Mouse (Mus musculus) heart, embryonic 12.5 days (tissue): ENCODE measurements around the gene Rin2. TPM values are rescaled to one million over a fixed set of nuclear protein-coding genes. Genes with fewer than 3 reads are reported as not detected.
"Not testable (repeated sequence)": the region's sequence is repeated elsewhere in the genome, so short reads cannot be mapped to it uniquely, and the experiment has no call there.

ENCODE experiments used
- ATAC-seq: fragments of 200-750 bp; cut with Nextera tagmentation; 2 replicates; pipeline ENCODE4 v1.8.0; 2017; ENCODE audit warnings: moderate TSS enrichment, moderate library complexity; ENCODE audit not compliant: insufficient number of reproducible peaks, low FRiP score
- H3K27ac ChIP-seq: fragments of 300-500 bp; sonication (generic); 2 replicates; pipeline ENCODE4 v1.5.1; 2016; ENCODE audit warnings: mild to moderate bottlenecking, moderate library complexity; ENCODE audit not compliant: poor library complexity, severe bottlenecking
- H3K27me3 ChIP-seq: fragments of 300-500 bp; sonication (generic); replicated peaks from 2 replicates; pipeline ENCODE4 v1.6.1; 2016; ENCODE audit warnings: mild to moderate bottlenecking, moderate library complexity
- H3K36me3 ChIP-seq: fragments of 300-500 bp; sonication (generic); 2 replicates; pipeline ENCODE4 v1.6.1; 2016; ENCODE audit warnings: mild to moderate bottlenecking, moderate library complexity
- H3K4me1 ChIP-seq: fragments of 300-500 bp; sonication (generic); replicated peaks from 2 replicates; pipeline ENCODE4 v1.6.1; 2016; ENCODE audit warnings: mild to moderate bottlenecking
- H3K4me2 ChIP-seq: fragments of 300-500 bp; sonication (generic); 2 replicates; pipeline ENCODE4 v1.6.1; 2016; ENCODE audit warnings: mild to moderate bottlenecking, moderate library complexity
- H3K4me3 ChIP-seq: fragments of 300-500 bp; sonication (generic); 2 replicates; pipeline ENCODE4 v1.5.1; 2016; ENCODE audit warnings: mild to moderate bottlenecking
- H3K9ac ChIP-seq: fragments of 300-500 bp; sonication (generic); 2 replicates; pipeline ENCODE4 v1.6.1; 2016; ENCODE audit warnings: mild to moderate bottlenecking, moderate library complexity
- H3K9me3 ChIP-seq: fragments of 300-500 bp; sonication (generic); replicated peaks from 2 replicates; pipeline ENCODE4 v1.6.1; 2016; ENCODE audit warnings: mild to moderate bottlenecking, moderate library complexity
- whole genome bisulfite sequencing: fragments of 180-500 bp; shearing (Covaris S2); methylation state at CpG from one replicate; pipeline ENCODE4 v1.1.7; 2016; 5-methylcytosine and 5-hydroxymethylcytosine counted together
- polyA plus RNA-seq: library from polyadenylated mRNA; unstranded; fragments of >200 nt; fragmentation: Nextera tagmentation; extraction: Ambion mirVana; gene quantifications from 2 replicates; pipeline ENCODE4 v1.2.1, GENCODE M21; 2016

Rin2 gene
- polyA plus RNA-seq, 1 experiment from 2014 or later, result 19.0 TPM

DNA sequence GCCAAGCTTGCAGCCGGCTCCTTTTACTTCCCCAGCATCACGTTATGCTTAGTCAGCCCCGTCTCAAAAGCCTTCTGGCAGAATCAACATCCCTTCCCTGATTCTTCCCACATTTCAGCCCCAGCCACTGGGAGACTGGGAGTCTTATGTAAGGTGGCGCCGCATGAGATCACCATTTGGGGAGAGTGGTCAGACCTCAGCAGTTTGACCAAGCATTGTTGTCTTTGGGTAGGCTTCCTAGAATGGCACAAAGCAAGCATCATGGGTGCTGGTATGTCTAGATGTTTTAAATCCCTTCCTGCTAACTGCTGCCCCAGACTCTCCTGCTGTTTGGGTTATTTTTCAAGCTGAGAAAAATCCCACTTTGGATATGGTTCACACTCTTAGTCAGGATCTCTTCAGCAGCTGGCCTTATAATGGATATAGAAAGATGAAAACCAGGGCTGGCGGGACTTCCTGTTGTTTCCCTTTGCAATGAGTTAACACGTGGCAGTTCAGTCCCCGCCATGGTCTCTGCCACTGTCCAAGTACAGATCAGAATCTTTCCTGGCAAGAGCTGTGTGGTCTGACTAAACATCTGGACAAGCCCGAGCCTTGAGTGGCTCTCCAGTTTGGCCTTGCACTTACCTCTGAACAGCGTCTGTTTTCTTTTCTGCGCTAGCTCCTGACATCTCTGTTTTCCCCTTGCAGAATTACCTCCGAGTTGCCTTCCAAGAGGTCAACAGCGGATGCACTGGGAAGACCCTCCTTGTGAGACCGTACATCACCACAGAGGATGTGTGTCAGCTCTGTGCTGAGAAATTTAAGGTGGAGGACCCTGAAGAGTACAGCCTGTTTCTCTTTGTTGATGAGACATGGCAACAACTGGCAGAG, 210.1 kb downstream of the Rin2 start:
- H3K27me3 ChIP-seq, result no peaks in the 10 kb centered on the region
- H3K9ac ChIP-seq, result no peak overlapping the region
- 49% methylated on average over 14 of the region's 14 CpGs for WGBS
- no peak overlapping the region for H3K4me2 ChIP-seq
- H3K9me3 ChIP-seq, result no peaks in the 10 kb centered on the region
- H3K36me3 ChIP-seq, result peaks cover 25% of the 10 kb centered on the region
- H3K4me1 ChIP-seq, result peaks cover 51% of the 10 kb centered on the region
- no peak overlapping the region for H3K4me3 ChIP-seq
- H3K27ac ChIP-seq, result peak overlapping the region; percentile 74
- no peak for ATAC-seq

- 23% methylated on average over 14 of the region's 14 CpGs for WGBS
- ATAC-seq, result peak; percentile 79
- peak overlapping the region; percentile 95 for H3K27ac ChIP-seq
- H3K4me1 ChIP-seq, result peaks cover 55% of the 10 kb centered on the region
- no peak overlapping the region for H3K4me3 ChIP-seq
- H3K9me3 ChIP-seq, result no peaks in the 10 kb centered on the region
- H3K4me2 ChIP-seq, result peak overlapping the region; percentile 36
- peaks cover 19% of the 10 kb centered on the region for H3K36me3 ChIP-seq
- H3K9ac ChIP-seq, result no peak overlapping the region
- no peaks in the 10 kb centered on the region for H3K27me3 ChIP-seq
Measured at GRCm38 (mm10) chr2:145887937-145888765, 213.1 kb downstream of the Rin2 start.

GRCm38 (mm10) chr2:145888766-145889480, 213.9 kb downstream of the Rin2 start:
- Histone ChIP-seq H3K4me1 (peaks cover 48% of the 10 kb centered on the region), H3K4me3 (no peak overlapping the region), H3K27me3 (no peaks in the 10 kb centered on the region), H3K27ac (peak overlapping the region; percentile 95), H3K36me3 (peaks cover 15% of the 10 kb centered on the region), H3K4me2 (0 out of 2 replicates have a peak overlapping the region, but pooled peaks have one; percentile 36), H3K9ac (no peak overlapping the region), H3K9me3 (no peaks in the 10 kb centered on the region)
- 58% methylated on average over 6 of the region's 6 CpGs for WGBS
- peak; percentile 13; the same call in 1 of the 2 replicates for ATAC-seq

- H3K9me3 ChIP-seq, result no peaks in the 10 kb centered on the region
Measured at GRCm38 (mm10) chr2:145890571-145890970, 215.6 kb downstream of the Rin2 start.

GRCm38 (mm10) chr2:145893756-145894155, 218.7 kb downstream of the Rin2 start:
- Histone ChIP-seq H3K4me1 (peaks cover 15% of the 10 kb centered on the region), H3K27ac (no peak overlapping the region), H3K36me3 (no peaks in the 10 kb centered on the region), H3K27me3 (no peaks in the 10 kb centered on the region), H3K4me3 (no peak overlapping the region), H3K4me2 (no peak overlapping the region), H3K9me3 (no peaks in the 10 kb centered on the region), H3K9ac (no peak overlapping the region)
- no peak for ATAC-seq
- 98% methylated on average over 6 of the region's 6 CpGs for WGBS

More at GRCm38 (mm10) chr2:145890571-145890970, 215.6 kb downstream of the Rin2 start:
- H3K27ac ChIP-seq, result no peak overlapping the region
- H3K4me3 ChIP-seq, result no peak overlapping the region
- ATAC-seq, result no peak
- 76% methylated on average over 2 of the region's 2 CpGs for WGBS
- H3K4me1 ChIP-seq, result peaks cover 31% of the 10 kb centered on the region
- H3K27me3 ChIP-seq, result no peaks in the 10 kb centered on the region
- peaks cover 10% of the 10 kb centered on the region for H3K36me3 ChIP-seq
- no peak overlapping the region for H3K9ac ChIP-seq
- H3K4me2 ChIP-seq, result no peak overlapping the region

DNA sequence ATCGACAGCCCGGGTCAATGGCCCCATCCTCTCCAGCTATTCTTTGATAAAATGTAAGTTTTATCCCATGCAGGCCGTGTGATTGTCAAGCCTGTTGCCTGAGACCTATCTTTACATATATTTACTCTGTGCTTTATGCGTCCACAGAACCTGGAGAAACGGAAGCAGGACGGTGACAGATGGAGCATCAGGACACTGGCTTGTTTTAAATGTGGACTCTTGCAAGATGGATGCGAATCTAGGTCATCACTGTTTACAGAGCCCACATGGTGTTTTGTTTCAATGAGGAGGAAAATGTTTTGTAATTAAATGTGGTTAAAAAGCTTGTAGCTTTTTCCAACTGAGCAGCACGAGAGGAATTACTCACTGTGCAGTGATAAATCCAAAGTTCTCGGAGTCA, 223.1 kb downstream of the Rin2 start:
- Histone ChIP-seq H3K27me3 (no peaks in the 10 kb centered on the region), H3K9me3 (no peaks in the 10 kb centered on the region), H3K27ac (no peak overlapping the region), H3K4me1 (no peaks in the 10 kb centered on the region), H3K36me3 (no peaks in the 10 kb centered on the region), H3K9ac (no peak overlapping the region), H3K4me2 (no peak overlapping the region), H3K4me3 (no peak overlapping the region)
- ATAC-seq, result no peak
- 79% methylated on average over 9 of the region's 9 CpGs for WGBS

GRCm38 (mm10) chr2:145900318-145900717, 225.3 kb downstream of the Rin2 start:
- H3K27me3 ChIP-seq, H3K4me2 ChIP-seq, H3K4me3 ChIP-seq, H3K36me3 ChIP-seq, H3K9me3 ChIP-seq, H3K9ac ChIP-seq, H3K27ac ChIP-seq, ATAC-seq: not testable (repeated sequence)
- H3K4me1 ChIP-seq, result peaks cover 14% of the 10 kb centered on the region
- WGBS, result 62% methylated on average over 8 of the region's 8 CpGs

DNA sequence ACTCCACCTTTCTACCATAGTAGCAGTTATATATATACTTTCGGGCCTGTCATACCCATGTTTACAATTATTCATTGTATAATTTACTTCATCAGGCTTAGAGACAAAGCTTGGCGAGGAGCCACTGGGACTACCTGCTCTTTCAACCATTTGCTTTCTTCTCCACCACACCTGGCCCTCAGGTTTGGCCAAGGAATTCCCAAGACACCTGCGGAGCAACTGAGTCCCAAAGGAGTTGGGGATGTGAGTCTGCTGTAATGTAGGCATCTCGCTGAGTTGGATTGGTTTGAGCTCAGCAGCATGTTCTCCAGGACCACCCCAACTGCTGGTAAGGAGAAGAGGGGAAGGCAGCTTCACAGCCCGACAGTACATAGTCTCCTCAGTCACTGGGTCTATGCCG, 226.8 kb downstream of the Rin2 start, which contains the start of gene Naa20:
Gene Naa20 (plus strand): TSS at position 239 of the 400 bp plus-strand sequence.
- Histone ChIP-seq H3K27me3 (no peaks in the 10 kb centered on the region), H3K4me1 (peaks cover 21% of the 10 kb centered on the region), H3K4me3 (peak within 1 kb of the TSS; percentile 100), H3K4me2 (peak within 1 kb of the TSS; percentile 75), H3K36me3 (peaks cover 5% of the 10 kb centered on the region), H3K9me3 (no peaks in the 10 kb centered on the region), H3K9ac (no peak within 1 kb of the TSS), H3K27ac (no peak within 1 kb of the TSS)
- no peak for ATAC-seq
- WGBS, result 81% methylated on average over 6 of the region's 6 CpGs

- under 1% methylated on average over 68 of the region's 68 CpGs for WGBS
- no peaks in the 10 kb centered on the region for H3K27me3 ChIP-seq
- peaks cover 21% of the 10 kb centered on the region for H3K4me1 ChIP-seq
- H3K4me2 ChIP-seq, result peak overlapping the region; percentile 75
- no peaks in the 10 kb centered on the region for H3K9me3 ChIP-seq
- H3K36me3 ChIP-seq, result peaks cover 10% of the 10 kb centered on the region
- ATAC-seq, result peak; percentile 94
- H3K9ac ChIP-seq, result peak overlapping the region; percentile 99
- H3K27ac ChIP-seq, result peak overlapping the region; percentile 93
- H3K4me3 ChIP-seq, result peak overlapping the region; percentile 100
Measured at GRCm38 (mm10) chr2:145903061-145903901, 228.3 kb downstream of the Rin2 start.

- Histone ChIP-seq H3K27me3 (no peaks in the 10 kb centered on the region), H3K4me3 (peak overlapping the region; percentile 100), H3K36me3 (peaks cover 15% of the 10 kb centered on the region), H3K9me3 (no peaks in the 10 kb centered on the region), H3K9ac (peak overlapping the region; percentile 99), H3K4me1 (peaks cover 21% of the 10 kb centered on the region), H3K4me2 (peak overlapping the region; percentile 75), H3K27ac (no peak overlapping the region)
- ATAC-seq, result no peak
- WGBS, result 30% methylated on average over 12 of the region's 12 CpGs
Measured at GRCm38 (mm10) chr2:145903983-145904616, 229.1 kb downstream of the Rin2 start.
